Mouse (Mus musculus) embryonic facial prominence, embryonic 14.5 days (tissue): ENCODE results near the gene Myoz1. TPM values are rescaled to one million over a fixed set of nuclear protein-coding genes. Genes with fewer than 3 reads are reported as not detected.

Source experiments
- ATAC-seq: fragments of 200-750 bp; cut with Nextera tagmentation; 2 replicates; pipeline ENCODE4 v1.8.0; 2017; ENCODE audit warnings: low read depth, moderate number of reproducible peaks, moderate TSS enrichment
- DNase-seq: peaks from one replicate; pipeline ENCODE4 v3.0.0-alpha.2; 2015; ENCODE audit warnings: low spot score
- H3K27ac ChIP-seq: fragments of 300-500 bp; sonication (generic); replicated peaks from 2 replicates; pipeline ENCODE4 v1.5.1; 2014; ENCODE audit warnings: low read depth, mild to moderate bottlenecking, low read length, moderate library complexity
- H3K27me3 ChIP-seq: fragments of 300-500 bp; sonication (generic); replicated peaks from 2 replicates; pipeline ENCODE4 v1.6.1; 2014; ENCODE audit warnings: low read length; ENCODE audit not compliant: control insufficient read depth, insufficient read depth
- H3K36me3 ChIP-seq: fragments of 300-500 bp; sonication (generic); 2 replicates; pipeline ENCODE4 v1.6.1; 2014; ENCODE audit warnings: low read length, mixed read lengths; ENCODE audit not compliant: control insufficient read depth, insufficient read depth
- H3K4me1 ChIP-seq: fragments of 300-500 bp; sonication (generic); 2 replicates; pipeline ENCODE4 v1.6.1; 2014; ENCODE audit warnings: antibody characterized with exemption, low read length; ENCODE audit not compliant: control insufficient read depth, insufficient read depth
- H3K4me2 ChIP-seq: fragments of 300-500 bp; sonication (generic); 2 replicates; pipeline ENCODE4 v1.6.1; 2014; ENCODE audit warnings: low read depth, mild to moderate bottlenecking, low read length, moderate library complexity, mixed read lengths
- H3K4me3 ChIP-seq: fragments of 300-500 bp; sonication (generic); 2 replicates; pipeline ENCODE4 v1.5.1; 2014; ENCODE audit warnings: low read depth, mild to moderate bottlenecking, low read length
- H3K9ac ChIP-seq: fragments of 300-500 bp; sonication (generic); 2 replicates; pipeline ENCODE4 v1.6.1; 2014; ENCODE audit warnings: low read depth, mild to moderate bottlenecking, low read length, moderate library complexity, mixed read lengths
- H3K9me3 ChIP-seq: fragments of 300-500 bp; sonication (generic); 2 replicates; pipeline ENCODE4 v1.6.1; 2016; ENCODE audit warnings: low read length; ENCODE audit not compliant: control insufficient read depth
- WGBS: fragments of 180-500 bp; shearing (Covaris S2); extraction: QIAGEN DNeasy Blood & Tissue Kit; methylation state at CpG from one replicate; pipeline ENCODE4 v1.1.7; 2014; 5-methylcytosine and 5-hydroxymethylcytosine counted together
- polyA plus RNA-seq: library from polyadenylated mRNA; unstranded; fragments of >200 nt; fragmentation: Nextera tagmentation; extraction: Ambion mirVana; gene quantifications from 2 replicates; pipeline ENCODE4 v1.2.1, GENCODE M21; 2014

Myoz1 gene
- polyA plus RNA-seq, 1 experiment from 2014 or later = 53.2 TPM

- 14% methylated on average over 24 of the region's 27 CpGs for WGBS
- H3K36me3 ChIP-seq = peaks cover 62% of the 10 kb centered on the region
- no peaks in the 10 kb centered on the region for H3K9me3 ChIP-seq
- peak overlapping the region; percentile 97 for H3K27ac ChIP-seq
- H3K9ac ChIP-seq = peak overlapping the region; percentile 93
- ATAC-seq (no peak), DNase-seq (no peak)
- H3K4me3 ChIP-seq = peak overlapping the region; percentile 89
- H3K27me3 ChIP-seq = no peaks in the 10 kb centered on the region
- H3K4me2 ChIP-seq = peak overlapping the region; percentile 73
- peaks cover 19% of the 10 kb centered on the region for H3K4me1 ChIP-seq
These were observed 39.6 kb upstream of the Myoz1 start for GRCm38 (mm10) chr14:20695761-20696520.

DNA sequence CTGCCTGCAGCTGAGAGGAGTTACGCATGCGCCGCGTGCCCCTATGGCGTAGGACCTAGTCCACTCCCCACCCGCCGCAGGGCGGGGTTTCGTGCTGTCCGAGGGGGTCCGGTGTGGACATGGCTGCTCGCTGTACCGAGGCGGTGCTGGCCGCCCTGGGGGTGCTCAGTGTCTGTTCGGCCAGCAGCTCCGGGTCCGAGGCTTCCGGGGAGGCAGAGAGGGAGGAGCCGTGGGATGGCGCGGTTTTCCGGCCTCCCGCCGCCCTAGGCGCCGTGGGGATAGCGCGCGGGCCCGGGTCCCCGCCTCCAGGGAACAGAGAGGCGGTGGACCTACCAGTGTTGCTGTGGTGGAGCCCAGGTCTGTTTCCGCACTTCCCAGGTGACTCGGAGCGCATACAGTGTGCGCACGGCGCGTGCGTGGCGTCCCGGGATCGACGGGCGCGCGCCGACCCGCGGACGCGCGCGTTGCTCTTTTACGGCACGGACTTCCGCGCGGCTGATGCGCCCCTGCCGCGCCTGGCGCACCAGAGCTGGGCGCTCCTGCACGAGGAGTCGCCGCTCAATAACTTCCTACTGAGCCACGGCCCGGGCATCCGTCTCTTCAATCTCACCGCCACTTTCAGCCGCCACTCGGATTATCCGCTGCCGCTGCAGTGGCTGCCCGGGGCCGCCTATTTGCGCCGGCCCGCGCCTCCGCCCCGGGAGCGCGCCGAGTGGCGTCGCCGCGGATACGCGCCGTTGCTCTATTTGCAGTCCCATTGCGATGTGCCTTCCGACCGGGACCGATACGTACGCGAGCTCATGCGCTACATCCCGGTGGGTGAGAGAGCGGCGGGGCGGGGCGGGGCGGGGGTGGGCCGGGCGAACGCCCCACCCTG lies 38.8 kb upstream of the Myoz1 start, which contains the start of gene Fut11:
Fut11 (plus strand) TSS at position 85 of the 877 bp plus-strand sequence.
- Histone ChIP-seq H3K9me3 (no peaks in the 10 kb centered on the region), H3K4me3 (peak within 1 kb of the TSS; percentile 89), H3K9ac (peak within 1 kb of the TSS; percentile 93), H3K27me3 (no peaks in the 10 kb centered on the region), H3K4me2 (peak within 1 kb of the TSS; percentile 73), H3K27ac (peak within 1 kb of the TSS; percentile 97), H3K36me3 (peaks cover 64% of the 10 kb centered on the region), H3K4me1 (peaks cover 19% of the 10 kb centered on the region)
- ATAC-seq = peak; percentile 94
- 2% methylated on average over 39 of the region's 111 CpGs for WGBS
- DNase-seq = peak; percentile 95

- Histone ChIP-seq H3K9me3 (no peaks in the 10 kb centered on the region), H3K4me3 (peak overlapping the region; percentile 89), H3K27ac (peak overlapping the region; percentile 97), H3K4me2 (peak overlapping the region; percentile 73), H3K36me3 (peaks cover 64% of the 10 kb centered on the region), H3K9ac (peak overlapping the region; percentile 93), H3K27me3 (no peaks in the 10 kb centered on the region), H3K4me1 (peaks cover 19% of the 10 kb centered on the region)
- DNase-seq = no peak
- ATAC-seq = no peak; the same call in 1 of the 2 replicates
- WGBS = 46% methylated on average over 13 of the region's 13 CpGs
These were observed 38.0 kb upstream of the Myoz1 start for GRCm38 (mm10) chr14:20694185-20694883.

DNA sequence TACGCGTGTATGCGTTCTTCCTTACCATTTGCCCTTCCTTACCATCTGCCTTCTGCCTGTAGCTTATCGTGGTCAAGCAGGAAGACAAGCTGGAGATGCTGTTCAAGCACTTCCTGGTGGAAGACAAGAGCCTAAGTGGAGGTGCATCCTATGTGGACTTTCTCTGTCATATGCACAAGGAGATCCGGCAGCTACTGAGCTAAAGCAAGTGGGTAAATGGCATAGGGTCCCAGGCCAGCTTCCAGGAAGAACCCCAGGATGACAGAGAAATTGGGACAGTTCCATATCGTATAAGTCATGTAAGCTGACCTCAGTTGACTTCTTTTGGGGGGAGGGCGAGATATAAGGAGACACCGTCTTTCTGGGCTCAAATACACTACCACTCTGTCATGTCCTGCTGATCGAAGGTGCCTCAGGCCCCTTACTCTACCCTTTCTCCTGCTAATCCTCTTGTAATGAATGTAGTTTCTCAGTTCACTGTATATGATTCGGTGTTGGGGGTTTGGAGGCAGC lies 37.3 kb upstream of the Myoz1 start:
- H3K4me1 ChIP-seq = peaks cover 19% of the 10 kb centered on the region
- H3K4me2 ChIP-seq = no peak overlapping the region
- H3K36me3 ChIP-seq = peaks cover 68% of the 10 kb centered on the region
- no peaks in the 10 kb centered on the region for H3K9me3 ChIP-seq
- H3K4me3 ChIP-seq = no peak overlapping the region
- 0 out of 2 replicates have a peak overlapping the region, but pooled peaks have one; percentile 32 for H3K9ac ChIP-seq
- WGBS = 93% methylated on average over 10 of the region's 10 CpGs
- H3K27me3 ChIP-seq = no peaks in the 10 kb centered on the region
- DNase-seq = no peak
- no peak for ATAC-seq
- H3K27ac ChIP-seq = no peak overlapping the region

DNA sequence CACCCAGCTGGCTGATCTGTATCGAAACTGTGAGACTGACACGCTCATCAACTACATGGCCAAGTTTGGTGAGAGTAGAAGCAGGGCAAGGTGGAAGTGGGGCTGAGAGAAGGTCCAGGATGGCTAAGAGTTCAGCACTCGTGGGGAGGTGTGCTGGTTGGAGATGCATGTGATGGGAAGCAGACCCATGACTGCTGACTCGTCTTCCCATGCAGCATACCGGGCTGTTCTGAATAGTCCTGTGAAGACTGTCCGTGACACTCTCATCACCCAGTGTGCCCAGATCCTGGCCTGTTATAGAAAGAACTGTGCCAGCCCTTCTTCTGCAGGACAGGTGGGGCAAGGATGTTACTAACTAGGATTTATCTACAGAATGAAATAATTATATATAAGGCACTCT lies 35.4 kb upstream of the Myoz1 start:
- no peak for DNase-seq
- H3K27me3 ChIP-seq = no peaks in the 10 kb centered on the region
- peaks cover 10% of the 10 kb centered on the region for H3K4me1 ChIP-seq
- H3K9ac ChIP-seq = no peak overlapping the region
- no peak overlapping the region for H3K4me2 ChIP-seq
- no peak overlapping the region for H3K4me3 ChIP-seq
- H3K36me3 ChIP-seq = peaks cover 78% of the 10 kb centered on the region
- no peak overlapping the region for H3K27ac ChIP-seq
- no peaks in the 10 kb centered on the region for H3K9me3 ChIP-seq
- 95% methylated on average over 6 of the region's 6 CpGs for WGBS
- ATAC-seq = no peak

- Histone ChIP-seq H3K9me3 (no peaks in the 10 kb centered on the region), H3K4me2 (no peak overlapping the region), H3K4me3 (no peak overlapping the region), H3K4me1 (no peaks in the 10 kb centered on the region), H3K27me3 (no peaks in the 10 kb centered on the region), H3K36me3 (peaks cover 100% of the 10 kb centered on the region), H3K27ac (no peak overlapping the region), H3K9ac (no peak overlapping the region)
- DNase-seq (no peak), ATAC-seq (no peak)
- WGBS = 95% methylated on average over 2 of the region's 2 CpGs
These were observed 32.7 kb upstream of the Myoz1 start for GRCm38 (mm10) chr14:20689009-20689408.

DNA sequence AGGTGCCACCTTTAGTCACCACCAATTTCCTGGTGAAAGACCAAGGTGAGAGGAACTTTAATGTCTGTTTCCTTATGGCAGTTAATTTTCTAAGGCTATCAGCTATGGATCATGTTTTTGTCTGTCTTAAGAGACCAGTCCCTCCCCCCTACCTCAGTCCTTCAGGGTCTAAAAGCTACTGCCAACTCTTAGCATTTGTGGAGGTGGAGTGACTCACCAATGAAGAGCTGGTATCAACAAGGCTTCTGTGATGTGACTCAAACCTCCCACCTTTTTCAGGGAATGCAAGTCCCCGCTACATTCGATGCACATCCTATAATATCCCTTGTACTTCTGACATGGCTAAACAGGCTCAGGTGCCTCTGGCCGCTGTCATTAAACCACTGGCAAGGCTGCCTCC lies 30.2 kb upstream of the Myoz1 start:
- H3K4me1 ChIP-seq = no peaks in the 10 kb centered on the region
- WGBS = 92% methylated on average over 3 of the region's 3 CpGs
- no peak overlapping the region for H3K4me3 ChIP-seq
- peaks cover 100% of the 10 kb centered on the region for H3K36me3 ChIP-seq
- no peak overlapping the region for H3K4me2 ChIP-seq
- no peak for ATAC-seq
- no peak overlapping the region for H3K27ac ChIP-seq
- no peaks in the 10 kb centered on the region for H3K27me3 ChIP-seq
- no peak for DNase-seq
- H3K9me3 ChIP-seq = no peaks in the 10 kb centered on the region
- H3K9ac ChIP-seq = no peak overlapping the region

DNA sequence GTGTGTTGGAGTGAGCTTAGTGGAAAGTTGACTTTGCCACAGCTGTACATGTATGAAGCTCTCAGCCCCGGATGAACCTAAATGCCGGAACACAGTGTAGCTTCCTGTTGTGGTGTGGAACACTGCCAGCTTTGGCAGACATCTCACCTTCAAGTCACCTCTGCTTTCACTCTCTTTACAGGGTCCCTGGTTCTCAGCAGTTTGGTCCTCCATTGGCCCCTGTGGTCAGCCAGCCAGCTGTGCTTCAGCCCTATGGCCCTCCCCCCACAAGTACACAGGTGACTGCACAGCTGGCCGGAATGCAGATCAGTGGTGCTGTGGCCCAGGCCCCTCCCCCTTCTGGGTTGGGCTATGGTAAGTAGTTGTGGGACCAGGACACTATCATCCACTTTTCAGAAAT lies 26.2 kb upstream of the Myoz1 start:
- Histone ChIP-seq H3K27ac (no peak overlapping the region), H3K9me3 (no peaks in the 10 kb centered on the region), H3K4me2 (no peak overlapping the region), H3K4me3 (no peak overlapping the region), H3K9ac (no peak overlapping the region), H3K27me3 (no peaks in the 10 kb centered on the region), H3K36me3 (peaks cover 100% of the 10 kb centered on the region), H3K4me1 (no peaks in the 10 kb centered on the region)
- ATAC-seq (no peak), DNase-seq (no peak)
- WGBS = 58% methylated on average over 3 of the region's 3 CpGs
